Mouse (Mus musculus) NIH3T3 (cell line): ENCODE results near the gene Gm17067.
"Not testable (repeated sequence)": the region's sequence is repeated elsewhere in the genome, so short reads cannot be mapped to it uniquely, and the experiment has no call there.

Experiments used
- DNase-seq: peaks from one replicate; pipeline ENCODE4 v3.0.0-alpha.2; 2012; ENCODE audit warnings: low read depth

The Gm17067 gene

DNA sequence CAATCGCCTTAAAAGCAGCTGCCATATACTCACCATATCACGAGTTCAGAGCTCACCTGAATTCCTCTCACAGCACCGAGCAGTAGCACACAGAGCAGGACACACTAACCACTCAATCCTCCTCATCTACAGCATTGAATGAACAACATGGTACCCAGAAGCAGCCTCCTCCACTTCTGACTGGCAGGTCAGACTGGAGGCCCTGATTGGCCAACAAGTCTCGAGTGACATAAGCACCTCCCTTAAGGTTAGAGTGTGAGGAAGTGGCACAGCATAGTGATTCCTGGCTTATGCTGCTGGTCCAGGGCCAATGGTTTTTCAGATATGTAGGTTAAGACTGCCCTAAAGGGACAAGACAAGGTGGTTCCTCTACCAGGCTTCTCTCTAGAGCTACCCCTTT is at the start of gene Gm17067:
TSS of gene Gm17067 (minus strand) at position 101 of the 400 bp plus-strand sequence.
- not testable (repeated sequence) for DNase-seq

DNA sequence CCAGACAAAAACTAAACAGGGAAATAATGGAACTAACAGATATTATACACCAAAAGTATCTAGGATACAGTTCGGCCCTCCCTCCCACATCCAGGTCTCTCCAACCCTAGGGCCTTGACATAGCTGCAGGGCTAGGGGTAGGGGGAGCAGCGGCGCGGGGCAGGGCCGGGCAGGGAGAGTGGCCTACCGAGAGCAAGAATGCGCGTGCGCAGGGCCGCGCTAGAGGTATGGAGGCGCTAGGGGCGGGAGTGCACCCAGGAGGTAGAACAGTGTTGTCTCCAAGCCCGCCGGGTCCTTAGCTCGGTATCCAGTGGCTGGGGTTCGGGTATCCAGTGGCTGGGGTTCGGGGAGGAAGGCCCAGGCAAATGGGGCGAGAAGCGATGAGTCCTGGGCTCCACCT is 23.0 kb upstream of the Gm17067 start:
- no peak for DNase-seq

DNA sequence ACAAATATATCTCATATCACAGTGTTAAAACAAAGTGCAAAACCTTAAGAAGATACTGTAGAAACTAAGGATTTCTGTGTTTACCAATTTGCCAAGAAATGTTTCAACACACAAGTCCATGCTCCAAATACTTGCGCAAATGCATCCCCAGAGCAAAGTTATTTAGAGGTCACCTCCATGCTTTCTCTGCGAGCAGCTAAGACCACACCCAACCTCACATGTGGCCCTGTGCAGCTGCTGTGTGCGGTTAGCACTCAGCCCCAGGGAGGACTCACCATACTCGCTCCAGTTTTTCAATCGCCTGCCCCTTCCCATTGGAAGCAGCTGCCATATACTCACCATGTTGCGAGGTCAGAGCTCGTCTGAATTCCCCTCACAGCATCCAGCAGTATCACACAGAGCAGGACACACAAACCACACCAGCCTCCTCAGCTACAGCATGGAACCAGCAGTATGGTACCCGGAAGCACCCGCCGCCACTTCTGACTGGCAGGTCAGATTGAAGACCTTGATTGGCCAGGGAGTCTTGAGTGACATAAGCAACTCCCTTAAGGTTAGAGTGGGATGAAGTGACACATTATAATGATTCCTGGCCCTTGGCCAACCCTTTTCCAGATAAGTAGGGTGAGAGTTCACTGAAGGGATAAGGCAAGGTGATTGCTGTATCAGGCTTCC is 11.9 kb upstream of the Gm17067 start:
- peak; percentile 1 for DNase-seq

DNA sequence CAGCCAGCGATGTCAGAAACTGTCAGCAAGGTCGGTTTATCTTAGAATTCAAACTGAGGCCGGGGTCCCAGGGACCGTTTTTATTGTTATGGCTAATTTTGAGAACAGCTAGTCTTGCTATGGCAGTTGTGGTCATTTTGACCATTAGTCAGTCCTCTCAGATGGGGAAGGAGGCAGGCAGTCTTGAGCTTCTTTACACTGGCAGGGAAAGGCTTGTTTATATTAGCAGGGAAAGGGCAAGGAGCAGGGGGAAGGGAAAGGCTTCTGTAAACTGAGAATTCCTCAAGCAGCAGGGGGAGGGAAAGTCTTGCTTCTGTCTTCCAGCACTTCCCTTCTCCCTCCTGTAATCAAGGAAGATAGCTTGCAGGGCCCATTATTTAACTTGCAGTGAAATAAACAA is 33.6 kb downstream of the Gm17067 start:
- peak; percentile 52 for DNase-seq

DNA sequence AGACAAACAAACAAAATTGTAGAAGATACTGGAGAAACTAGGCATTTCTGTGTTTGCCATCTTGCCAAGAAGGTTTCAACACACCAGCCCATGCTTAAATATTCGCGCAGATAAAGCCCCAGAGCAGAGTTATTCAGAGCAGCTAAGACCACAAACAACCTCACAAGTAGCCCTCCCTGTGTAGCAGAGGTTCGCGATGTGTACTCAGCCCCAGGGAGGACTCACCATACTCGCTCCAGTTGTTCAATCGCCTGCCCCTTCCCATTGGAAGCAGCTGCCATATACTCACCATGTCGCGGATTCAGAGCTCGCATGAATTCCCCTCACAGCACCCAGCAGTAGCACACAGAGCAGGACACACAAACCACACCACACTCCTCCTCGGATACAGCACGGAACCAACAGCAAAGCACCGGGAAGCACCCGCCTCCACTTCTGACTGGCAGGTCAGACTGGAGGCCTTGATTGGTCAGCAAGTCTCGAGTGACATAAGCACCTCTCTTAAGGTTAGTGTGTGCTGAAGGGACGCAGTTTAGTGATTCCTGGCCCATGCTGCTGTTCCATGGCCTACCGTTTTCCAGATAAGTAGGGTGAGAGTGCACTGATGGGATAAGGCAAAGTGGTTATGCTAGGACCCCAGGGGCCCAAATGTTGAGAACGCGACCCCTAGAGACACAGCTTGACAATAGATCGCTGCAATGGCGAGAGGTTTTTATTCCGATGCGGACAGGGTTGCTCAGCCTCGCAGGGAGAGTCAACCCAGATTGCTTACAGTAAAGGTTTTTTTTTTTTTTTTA is 34.3 kb downstream of the Gm17067 start, which contains the start of gene Zfp975:
TSS of gene Zfp975 (minus strand) at position 381 of the 797 bp plus-strand sequence.
- peak; percentile 89 for DNase-seq

DNA sequence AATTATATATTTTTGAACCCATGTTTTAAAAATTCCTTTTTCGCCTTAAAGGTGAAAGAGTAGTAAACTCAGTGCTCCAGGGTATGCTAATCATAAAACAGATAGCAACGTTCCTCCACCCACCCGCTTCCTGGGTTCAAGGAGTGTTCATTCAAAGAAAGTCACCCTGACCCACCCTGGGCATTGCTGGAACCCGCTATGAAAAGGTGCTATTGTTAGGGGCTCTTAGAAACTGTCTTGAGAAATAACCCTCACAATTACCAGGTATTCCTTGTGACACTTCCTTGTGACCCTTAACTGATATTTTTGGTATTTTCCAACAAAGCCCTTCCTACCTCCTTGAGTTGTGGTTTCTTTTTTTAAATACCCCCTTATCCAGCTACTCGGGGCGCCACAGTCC is 46.7 kb downstream of the Gm17067 start:
- DNase-seq: not testable (repeated sequence)

DNA sequence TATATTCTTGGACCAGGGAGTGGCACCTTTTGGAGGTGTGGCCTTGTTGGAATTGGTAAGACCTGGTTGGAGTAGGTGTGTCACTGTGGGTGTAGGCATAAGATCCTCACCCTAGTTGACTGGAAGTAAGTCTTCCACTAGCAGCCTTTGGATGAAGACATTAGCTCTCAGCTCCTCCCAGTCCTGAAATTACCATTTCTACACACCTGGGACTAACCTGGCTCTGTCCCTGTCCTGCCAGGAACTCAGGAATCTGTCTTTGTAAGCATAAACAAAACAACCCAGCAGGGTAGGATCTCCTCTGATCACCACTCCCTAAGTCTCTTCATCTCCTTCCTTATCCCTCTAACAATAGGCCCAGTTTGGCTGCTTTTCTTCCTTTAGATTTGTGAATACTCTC is 47.2 kb downstream of the Gm17067 start:
- DNase-seq: not testable (repeated sequence)

DNA sequence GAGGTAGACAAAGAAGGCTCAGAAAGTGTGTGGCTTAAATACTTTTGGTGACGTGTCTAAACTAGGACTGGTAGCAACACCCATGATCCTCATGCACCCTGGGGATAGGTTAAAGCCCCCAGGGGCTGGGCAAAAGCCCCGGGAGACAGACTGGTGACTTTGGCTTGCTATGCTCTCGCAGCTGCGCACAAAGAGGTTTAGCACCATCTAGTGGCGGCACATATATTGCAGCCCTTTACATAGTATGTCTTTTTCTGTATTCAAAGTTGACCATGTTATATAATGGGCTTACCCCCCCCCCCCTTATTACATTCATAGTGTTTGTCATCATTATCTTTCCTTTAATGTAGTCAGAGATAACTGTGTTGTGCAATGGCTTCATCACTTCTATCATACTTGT is 66.7 kb downstream of the Gm17067 start:
- DNase-seq: peak; percentile 5
